In the genomic region with DNA sequence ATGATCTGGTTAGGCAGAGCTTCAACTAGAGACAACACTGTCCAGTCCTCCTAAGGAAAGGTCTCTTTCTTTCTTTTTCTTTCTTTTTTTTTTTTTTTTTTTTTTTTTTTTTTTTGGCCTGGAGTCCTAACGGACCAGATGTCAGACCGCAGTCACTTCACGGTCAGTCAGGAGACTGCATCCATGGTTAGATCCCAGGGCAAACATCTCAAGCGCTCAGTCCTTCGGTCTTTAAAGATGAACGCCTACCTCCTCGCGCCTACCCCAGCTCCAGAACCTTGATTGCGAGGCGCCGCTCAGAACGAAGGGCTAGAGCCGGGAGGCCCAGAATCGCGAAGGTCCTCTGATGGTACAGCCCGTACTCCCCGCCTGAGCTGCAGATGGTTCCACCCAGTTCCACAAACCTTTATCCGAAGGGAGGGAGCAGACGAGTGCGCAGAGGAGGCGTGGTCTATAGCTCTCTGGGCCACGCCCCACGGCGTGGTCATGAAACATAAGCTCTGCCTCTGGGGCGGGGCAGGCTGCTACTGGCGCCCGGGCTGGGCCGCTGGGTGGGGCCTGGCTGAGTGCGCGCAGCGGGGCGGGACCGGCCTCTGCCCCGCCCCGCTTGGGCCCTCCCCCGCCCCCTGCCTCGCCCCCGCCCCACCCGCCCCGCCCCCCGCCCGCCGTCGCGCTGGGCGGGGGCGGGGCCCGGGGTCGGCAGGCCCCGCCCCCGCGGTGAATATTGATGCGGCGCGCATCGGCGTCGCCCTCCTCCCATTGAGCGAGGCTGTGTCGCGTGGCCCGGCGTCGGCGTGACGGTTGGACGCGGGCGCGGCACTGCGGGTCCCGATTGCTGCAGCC, we compare ENCODE assay signal across 8 mouse cellular contexts. TPM values are rescaled to one million over a fixed set of nuclear protein-coding genes. Genes with fewer than 3 reads are reported as not detected.
DNase-seq lines count a peak whose midpoint lies in the region; ATAC-seq and TF ChIP-seq lines count a peak whose summit lies in the region.

A gene (plus strand): TSS at position 720 of the 843 bp plus-strand sequence.

- intact Hi-C loops in heart, postnatal 36 days (cut with DNase I), result loop anchor here (2.0 kb wide), 1 partner anchor 51 kb away; no protein-coding TSS in a partner anchor

- peak within 1 kb of the TSS; percentile 93 for H3K4me2 ChIP-seq in forebrain, embryonic 16.5 days (ENCODE audit: low read length)
- H3K4me2 ChIP-seq in lung, embryonic 14.5 days, result peak within 1 kb of the TSS; percentile 77

- H3K36me3 ChIP-seq in G1E (replicated peaks), result peaks cover 23% of the 10 kb centered on the region
- no peaks in the 10 kb centered on the region for H3K36me3 ChIP-seq in forebrain, embryonic 16.5 days (ENCODE audit: control insufficient read depth, insufficient read depth)
- H3K36me3 ChIP-seq in lung, embryonic 14.5 days (ENCODE audit: insufficient read depth), result peaks cover 5% of the 10 kb centered on the region; the same call in 1 of the 2 replicates
- no peaks in the 10 kb centered on the region for H3K36me3 ChIP-seq in thymus, adult 2 months (ENCODE audit: control insufficient read depth, insufficient read depth, low read length)

- peak; percentile 61; the same call in 1 of the 2 replicates for TF ChIP-seq POLR2A in olfactory bulb, adult 2 months (IDR thresholded peaks at IDR 0.05; ENCODE audit: insufficient read depth, low read depth, low read length)
- TF ChIP-seq POLR2A in thymus, adult 2 months (IDR thresholded peaks at IDR 0.05; ENCODE audit: control insufficient read depth, extremely low read depth, insufficient read depth, low read length, poor library complexity), result peak; percentile 46

- TF ChIP-seq CTCF in G1E (IDR thresholded peaks at IDR 0.05; ENCODE audit: low read depth, low read length), result no peak
- no peak for TF ChIP-seq CTCF in layer of hippocampus, adult 2 months (conservative IDR thresholded peaks at IDR 0.05)
- no peak for TF ChIP-seq CTCF in lung, embryonic 14.5 days (IDR thresholded peaks at IDR 0.05; ENCODE audit: low read depth)
- no peak for TF ChIP-seq CTCF in olfactory bulb, adult 2 months (IDR thresholded peaks at IDR 0.05; ENCODE audit: insufficient read depth, low read depth, low read length)
- TF ChIP-seq CTCF in thymus, adult 2 months (IDR thresholded peaks at IDR 0.05; ENCODE audit: borderline replicate concordance, control insufficient read depth, extremely low read depth, insufficient read depth, low read length, poor library complexity), result peak; percentile 60; the same call in 1 of the 2 replicates

- H3K9me3 ChIP-seq in G1E (replicated peaks), result no peaks in the 10 kb centered on the region
- no peaks in the 10 kb centered on the region for H3K9me3 ChIP-seq in forebrain, embryonic 16.5 days (ENCODE audit: control insufficient read depth, low read length)
- no peaks in the 10 kb centered on the region for H3K9me3 ChIP-seq in lung, embryonic 14.5 days (ENCODE audit: low read depth, low read length)

- under 1% methylated on average over 41 of the region's 72 CpGs for WGBS in forebrain, embryonic 16.5 days
- under 1% methylated on average over 55 of the region's 72 CpGs for WGBS in lung, embryonic 14.5 days
- WGBS in olfactory bulb, adult 2 months, result under 1% methylated on average over 66 of the region's 72 CpGs
- under 1% methylated on average over 50 of the region's 72 CpGs for WGBS in thymus, adult 2 months

- H3K27ac ChIP-seq in forebrain, embryonic 16.5 days (ENCODE audit: low read length), result peak within 1 kb of the TSS; percentile 100
- H3K27ac ChIP-seq in layer of hippocampus, adult 2 months, result peak within 1 kb of the TSS; percentile 99
- H3K27ac ChIP-seq in lung, embryonic 14.5 days (ENCODE audit: low read depth), result peak within 1 kb of the TSS; percentile 97
- H3K27ac ChIP-seq in olfactory bulb, adult 2 months (ENCODE audit: insufficient read depth, low read depth, low read length), result peak within 1 kb of the TSS; percentile 98
- H3K27ac ChIP-seq in thymus, adult 2 months (ENCODE audit: control insufficient read depth, insufficient read depth, low read length), result peak within 1 kb of the TSS; percentile 73

- peak within 1 kb of the TSS; percentile 89 for H3K4me3 ChIP-seq in G1E (ENCODE audit: low read depth, low read length)
- H3K4me3 ChIP-seq in forebrain, embryonic 16.5 days (replicated peaks; ENCODE audit: low read length), result peak within 1 kb of the TSS; percentile 85
- peak within 1 kb of the TSS; percentile 81 for H3K4me3 ChIP-seq in layer of hippocampus, adult 2 months
- H3K4me3 ChIP-seq in lung, embryonic 14.5 days (ENCODE audit: low read depth, low read length), result peak within 1 kb of the TSS; percentile 91
- H3K4me3 ChIP-seq in olfactory bulb, adult 2 months (ENCODE audit: insufficient read depth, low read depth, low read length), result peak within 1 kb of the TSS; percentile 99
- peak within 1 kb of the TSS; percentile 81 for H3K4me3 ChIP-seq in thymus, adult 2 months (ENCODE audit: control insufficient read depth, insufficient read depth, low read length)

- no peaks in the 10 kb centered on the region for H3K27me3 ChIP-seq in G1E (ENCODE audit: insufficient read depth, low read length)
- no peaks in the 10 kb centered on the region for H3K27me3 ChIP-seq in forebrain, embryonic 16.5 days (replicated peaks; ENCODE audit: control insufficient read depth, insufficient read depth, low read length)
- H3K27me3 ChIP-seq in lung, embryonic 14.5 days (ENCODE audit: insufficient read depth, low read length), result no peaks in the 10 kb centered on the region
- no peaks in the 10 kb centered on the region for H3K27me3 ChIP-seq in thymus, adult 2 months (ENCODE audit: control insufficient read depth, insufficient read depth, low read length)

- peak; percentile 88 for DNase-seq in G1E (ENCODE audit: low spot score)
- DNase-seq in cerebellum, adult 18-20 months, result peak; percentile 99
- peak; percentile 96 to 98 for DNase-seq in heart, postnatal 36 days
- DNase-seq in layer of hippocampus, adult 2 months (ENCODE audit: low spot score in 2 of 2), result peak; percentile 96 to 99
- DNase-seq in lung, embryonic 14.5 days, result peak; percentile 100
- DNase-seq in thymus, adult 2 months, result peak; percentile 99

- H3K4me1 ChIP-seq in G1E (ENCODE audit: insufficient read depth, low read depth, low read length), result peaks cover 36% of the 10 kb centered on the region
- peaks cover 38% of the 10 kb centered on the region for H3K4me1 ChIP-seq in forebrain, embryonic 16.5 days (replicated peaks; ENCODE audit: control insufficient read depth, insufficient read depth, low read length)
- H3K4me1 ChIP-seq in lung, embryonic 14.5 days (ENCODE audit: insufficient read depth), result peaks cover 15% of the 10 kb centered on the region
- peaks cover 17% of the 10 kb centered on the region for H3K4me1 ChIP-seq in olfactory bulb, adult 2 months (ENCODE audit: control insufficient read depth, insufficient read depth, low read length)
- peaks cover 13% of the 10 kb centered on the region for H3K4me1 ChIP-seq in thymus, adult 2 months (replicated peaks; ENCODE audit: control insufficient read depth, insufficient read depth, low read length)

- H3K9ac ChIP-seq in forebrain, embryonic 16.5 days (replicated peaks; ENCODE audit: low read depth, low read length), result peak within 1 kb of the TSS; percentile 96
- H3K9ac ChIP-seq in lung, embryonic 14.5 days, result peak within 1 kb of the TSS; percentile 88

- peak; percentile 88 for ATAC-seq in G1E (ENCODE audit: extremely low read depth, insufficient number of reproducible peaks, low FRiP score, poor library complexity, severe bottlenecking)
- peak; percentile 97 for ATAC-seq in forebrain, embryonic 16.5 days
- ATAC-seq in lung, embryonic 14.5 days (ENCODE audit: insufficient read depth), result peak; percentile 89

RNA-seq across cellular contexts. Expression of the gene that starts here (rescaled TPM):
- 30.4 and 34.8 TPM in 2 replicates for total RNA-seq in G1E (2014; fragmentation: Nextera tagmentation)
- total RNA-seq in G1E (2017), result 25.1 and 29.0 TPM in 2 replicates
- 6.2 and 8.5 TPM in 2 replicates for polyA plus RNA-seq in G1E (2012)
- polyA plus RNA-seq in forebrain, embryonic 16.5 days (2015; fragmentation: Nextera tagmentation; extraction: Ambion mirVana), result 32.2 and 36.0 TPM in 2 replicates
- 1 to 10 TPM; 9.4 to 10.0 TPM for total RNA-seq in heart, postnatal 36 days (2021)
- 10 to 100 TPM; 13.6 to 14.6 TPM for total RNA-seq in layer of hippocampus, adult 2 months (2021)
- 53.3 and 54.1 TPM in 2 replicates for polyA plus RNA-seq in lung, embryonic 14.5 days (2014; fragmentation: Nextera tagmentation; extraction: Ambion mirVana)
- polyA plus RNA-seq in olfactory bulb, adult 2 months (2012; ENCODE audit: insufficient read depth, insufficient read length, low replicate concordance, missing spikeins), result 75.7 TPM in 1 of 2 replicates, not detected in the other
- polyA plus RNA-seq in thymus, adult 2 months (2012; rRNA removed), result 73.6 and 80.5 TPM in 2 replicates

Comparison
In these comparisons a context has a peak if more than half of its experiments do, and no peak if none do; other contexts are left out.
1. Peak in every context shown above with its lines: DNase-seq, ATAC-seq, H3K4me3 ChIP-seq and H3K27ac ChIP-seq.